Mouse (Mus musculus): ENCODE data around the gene Exosc8. TPM values are rescaled to one million over a fixed set of nuclear protein-coding genes. Genes with fewer than 3 reads are reported as not detected.

Exosc8 gene
- polyA plus RNA-seq, 1 experiment = 25.5 TPM

DNA sequence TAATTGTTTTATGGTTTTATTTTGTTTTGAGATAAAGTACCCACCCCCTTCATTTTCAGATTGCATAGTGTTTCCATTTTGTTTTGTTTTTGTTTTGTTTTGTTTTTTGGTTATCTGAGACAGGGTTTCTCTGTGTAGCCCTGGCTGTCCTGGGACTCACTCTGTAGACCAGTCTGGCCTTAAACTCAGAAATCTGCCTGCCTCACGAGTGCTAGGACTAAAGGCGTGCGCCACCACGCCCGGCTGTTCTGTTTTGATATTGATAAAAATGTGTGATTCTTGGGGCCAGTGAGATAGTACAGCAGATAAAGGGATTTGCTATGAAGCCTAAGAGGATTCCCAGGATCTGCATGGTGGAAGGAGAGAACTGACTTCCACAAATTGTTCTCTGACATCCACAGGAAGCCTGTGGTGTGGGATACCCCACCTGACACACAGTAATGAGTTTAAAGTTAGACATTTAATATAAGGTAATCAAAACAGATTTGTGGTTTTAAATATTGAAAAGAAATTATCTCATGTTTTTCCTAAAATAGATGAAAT is 35.4 kb downstream of the Exosc8 start:
- no peak for DNase-seq (ENCODE audit: low read depth in 1 of 2, low spot score in 2 of 2)
- H3K27ac ChIP-seq (ENCODE audit: insufficient read depth, low read length) = no peak overlapping the region
- TF ChIP-seq POLR2A (IDR thresholded peaks at IDR 0.05; ENCODE audit: low read depth, low read length) = no peak
- TF ChIP-seq CTCF (IDR thresholded peaks at IDR 0.05; ENCODE audit: extremely low read depth, insufficient read depth, insufficient read length, insufficient replicate concordance) = no peak
- H3K4me3 ChIP-seq (ENCODE audit: extremely low read depth, insufficient read depth, insufficient read length) = no peak overlapping the region
- H3K36me3 ChIP-seq (ENCODE audit: control insufficient read depth, insufficient read depth, low read length) = peaks cover 36% of the 10 kb centered on the region
- H3K27me3 ChIP-seq (ENCODE audit: control insufficient read depth, insufficient read depth, low read length) = no peaks in the 10 kb centered on the region
- no peaks in the 10 kb centered on the region for H3K4me1 ChIP-seq (ENCODE audit: control insufficient read depth, insufficient read depth, insufficient read length)
- WGBS = 89% methylated on average over 5 of the region's 5 CpGs

GRCm38 (mm10) chr3:54693056-54693415 is 42.2 kb downstream of the Exosc8 start:
- no peak for TF ChIP-seq CTCF (IDR thresholded peaks at IDR 0.05; ENCODE audit: extremely low read depth, insufficient read depth, insufficient read length, insufficient replicate concordance)
- no peak for TF ChIP-seq POLR2A (IDR thresholded peaks at IDR 0.05; ENCODE audit: low read depth, low read length)
- H3K4me3 ChIP-seq (ENCODE audit: extremely low read depth, insufficient read depth, insufficient read length) = peak overlapping the region; percentile 94
- DNase-seq (ENCODE audit: low read depth in 1 of 2, low spot score in 2 of 2) = no peak
- no peaks in the 10 kb centered on the region for H3K27me3 ChIP-seq (ENCODE audit: control insufficient read depth, insufficient read depth, low read length)
- WGBS = under 1% methylated on average over 8 of the region's 8 CpGs
- peak overlapping the region; percentile 93 for H3K27ac ChIP-seq (ENCODE audit: insufficient read depth, low read length)
- no peaks in the 10 kb centered on the region for H3K4me1 ChIP-seq (ENCODE audit: control insufficient read depth, insufficient read depth, insufficient read length)
- H3K36me3 ChIP-seq (ENCODE audit: control insufficient read depth, insufficient read depth, low read length) = peaks cover 12% of the 10 kb centered on the region

GRCm38 (mm10) chr3:54692202-54693055 is 42.8 kb downstream of the Exosc8 start, which contains the start of gene Supt20:
Gene Supt20, plus strand, starts transcription at chr3:54692807.
- no peaks in the 10 kb centered on the region for H3K27me3 ChIP-seq (ENCODE audit: control insufficient read depth, insufficient read depth, low read length)
- peak within 1 kb of the TSS; percentile 93 for H3K27ac ChIP-seq (ENCODE audit: insufficient read depth, low read length)
- no peaks in the 10 kb centered on the region for H3K4me1 ChIP-seq (ENCODE audit: control insufficient read depth, insufficient read depth, insufficient read length)
- TF ChIP-seq POLR2A (IDR thresholded peaks at IDR 0.05; ENCODE audit: low read depth, low read length) (peak; percentile 22; the same call in 1 of the 2 replicates), CTCF (IDR thresholded peaks at IDR 0.05; ENCODE audit: extremely low read depth, insufficient read depth, insufficient read length, insufficient replicate concordance) (no peak)
- peaks cover 10% of the 10 kb centered on the region for H3K36me3 ChIP-seq (ENCODE audit: control insufficient read depth, insufficient read depth, low read length)
- peak within 1 kb of the TSS; percentile 94 for H3K4me3 ChIP-seq (ENCODE audit: extremely low read depth, insufficient read depth, insufficient read length)
- 1% methylated on average over 65 of the region's 65 CpGs for WGBS
- peak; percentile 90 to 91 for DNase-seq (ENCODE audit: low read depth in 1 of 2, low spot score in 2 of 2)

- Histone ChIP-seq H3K27me3 (ENCODE audit: control insufficient read depth, insufficient read depth, low read length) (no peaks in the 10 kb centered on the region), H3K27ac (ENCODE audit: insufficient read depth, low read length) (no peak overlapping the region), H3K4me3 (ENCODE audit: extremely low read depth, insufficient read depth, insufficient read length) (no peak overlapping the region), H3K36me3 (ENCODE audit: control insufficient read depth, insufficient read depth, low read length) (no peaks in the 10 kb centered on the region), H3K4me1 (ENCODE audit: control insufficient read depth, insufficient read depth, insufficient read length) (no peaks in the 10 kb centered on the region)
- 26% methylated on average over 2 of the region's 2 CpGs for WGBS
- TF ChIP-seq CTCF (IDR thresholded peaks at IDR 0.05; ENCODE audit: extremely low read depth, insufficient read depth, insufficient read length, insufficient replicate concordance) (no peak), POLR2A (IDR thresholded peaks at IDR 0.05; ENCODE audit: low read depth, low read length) (no peak)
- DNase-seq (ENCODE audit: low read depth in 1 of 2, low spot score in 2 of 2) = no peak
Observed at GRCm38 (mm10) chr3:54689091-54689490, 46.1 kb downstream of the Exosc8 start.

DNA sequence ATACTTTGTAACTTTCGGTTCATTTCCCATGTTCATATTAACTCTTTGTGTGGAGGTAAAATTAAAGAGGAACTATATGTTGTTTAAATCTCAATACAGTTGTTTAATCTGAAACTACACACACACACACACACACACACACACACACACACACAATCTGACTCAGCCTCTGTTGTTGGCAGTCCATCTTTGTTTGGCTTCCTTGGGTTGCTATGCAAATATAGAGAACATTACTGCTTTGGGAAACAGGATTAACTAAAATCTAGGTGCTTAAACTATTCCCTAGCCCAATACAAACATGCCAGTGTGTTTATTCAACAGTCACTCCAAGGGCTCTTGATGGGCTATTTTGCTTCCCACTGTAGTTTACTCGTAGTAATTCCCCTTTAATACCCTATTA is 47.9 kb downstream of the Exosc8 start:
- no peak overlapping the region for H3K27ac ChIP-seq (ENCODE audit: insufficient read depth, low read length)
- no peak for DNase-seq (ENCODE audit: low read depth in 1 of 2, low spot score in 2 of 2)
- no peaks in the 10 kb centered on the region for H3K36me3 ChIP-seq (ENCODE audit: control insufficient read depth, insufficient read depth, low read length)
- WGBS = 83% methylated on average over 2 of the region's 2 CpGs
- TF ChIP-seq POLR2A (IDR thresholded peaks at IDR 0.05; ENCODE audit: low read depth, low read length) (no peak), CTCF (IDR thresholded peaks at IDR 0.05; ENCODE audit: extremely low read depth, insufficient read depth, insufficient read length, insufficient replicate concordance) (no peak)
- no peaks in the 10 kb centered on the region for H3K27me3 ChIP-seq (ENCODE audit: control insufficient read depth, insufficient read depth, low read length)
- H3K4me3 ChIP-seq (ENCODE audit: extremely low read depth, insufficient read depth, insufficient read length) = no peak overlapping the region
- no peaks in the 10 kb centered on the region for H3K4me1 ChIP-seq (ENCODE audit: control insufficient read depth, insufficient read depth, insufficient read length)

GRCm38 (mm10) chr3:54685202-54685601 is 50.0 kb downstream of the Exosc8 start:
- H3K4me1 ChIP-seq (ENCODE audit: control insufficient read depth, insufficient read depth, insufficient read length) = no peaks in the 10 kb centered on the region
- H3K4me3 ChIP-seq (ENCODE audit: extremely low read depth, insufficient read depth, insufficient read length) = no peak overlapping the region
- H3K27me3 ChIP-seq (ENCODE audit: control insufficient read depth, insufficient read depth, low read length) = no peaks in the 10 kb centered on the region
- 93% methylated on average over 3 of the region's 3 CpGs for WGBS
- TF ChIP-seq POLR2A (IDR thresholded peaks at IDR 0.05; ENCODE audit: low read depth, low read length) (no peak), CTCF (IDR thresholded peaks at IDR 0.05; ENCODE audit: extremely low read depth, insufficient read depth, insufficient read length, insufficient replicate concordance) (no peak)
- H3K27ac ChIP-seq (ENCODE audit: insufficient read depth, low read length) = no peak overlapping the region
- DNase-seq (ENCODE audit: low read depth in 1 of 2, low spot score in 2 of 2) = no peak
- H3K36me3 ChIP-seq (ENCODE audit: control insufficient read depth, insufficient read depth, low read length) = no peaks in the 10 kb centered on the region

Measured in spleen, adult 2 months (tissue).